Mouse (Mus musculus): ENCODE data around the gene Lrtm1.

Lrtm1 gene

GRCm38 (mm10) chr14:29031858-29032395 lies 13.9 kb downstream of the Lrtm1 start:
- no peak for DNase-seq (ENCODE audit: low spot score)

GRCm38 (mm10) chr14:29038246-29038645 lies 20.2 kb downstream of the Lrtm1 start:
- no peak for DNase-seq (ENCODE audit: low spot score)

GRCm38 (mm10) chr14:29040606-29041364 lies 22.8 kb downstream of the Lrtm1 start:
- peak; percentile 9 for DNase-seq (ENCODE audit: low spot score)

DNA sequence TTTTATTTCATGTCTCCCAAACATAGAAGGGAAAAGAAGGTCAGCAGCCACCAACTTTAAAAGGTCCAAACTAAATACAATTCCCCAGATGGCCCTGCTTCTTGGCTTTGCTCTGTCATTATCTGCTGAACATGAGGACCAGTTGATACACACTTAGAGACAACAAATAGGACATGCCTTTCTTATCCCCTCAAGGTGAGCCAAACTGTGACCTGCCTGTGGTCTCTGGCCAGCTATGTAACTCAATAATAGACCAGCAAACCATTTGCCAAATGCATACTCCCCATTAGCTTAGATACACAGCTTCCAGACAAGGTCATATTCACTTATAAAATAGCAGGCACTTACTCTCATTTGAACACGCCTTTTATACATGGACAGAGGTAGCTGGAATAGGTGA lies 23.5 kb downstream of the Lrtm1 start:
- DNase-seq (ENCODE audit: low spot score), result no peak

- DNase-seq (ENCODE audit: low spot score), result no peak
Observed at GRCm38 (mm10) chr14:29042355-29042754, 24.3 kb downstream of the Lrtm1 start.

- peak; percentile 26 for DNase-seq (ENCODE audit: low spot score)
Observed at GRCm38 (mm10) chr14:29051951-29052835, 34.2 kb downstream of the Lrtm1 start.

GRCm38 (mm10) chr14:29060679-29061078 lies 42.7 kb downstream of the Lrtm1 start:
- no peak for DNase-seq (ENCODE audit: low spot score)

DNA sequence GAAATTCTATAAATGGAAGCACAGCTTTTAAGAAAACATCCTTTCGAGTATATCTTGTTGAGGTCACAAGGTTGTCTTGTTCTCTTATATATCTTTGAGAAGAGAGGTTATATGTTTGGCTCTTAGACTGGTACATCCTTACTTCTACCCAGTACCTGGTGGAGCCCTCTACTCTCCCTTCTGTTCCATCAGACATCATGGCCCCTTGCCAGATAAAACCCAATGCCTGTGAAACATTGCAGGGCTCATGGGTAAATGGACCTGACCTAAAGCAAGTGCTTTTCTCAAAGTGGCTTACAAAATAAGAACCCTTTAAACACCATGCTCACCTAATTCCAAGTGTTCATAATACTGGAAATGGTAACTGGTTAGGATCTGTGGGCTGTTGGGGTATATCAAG lies 43.5 kb downstream of the Lrtm1 start:
- no peak for DNase-seq (ENCODE audit: low spot score)

GRCm38 (mm10) chr14:29062676-29063075 lies 44.7 kb downstream of the Lrtm1 start:
- no peak for DNase-seq (ENCODE audit: low spot score)

- DNase-seq (ENCODE audit: low spot score), result peak; percentile 14
Observed at GRCm38 (mm10) chr14:29073747-29074146, 55.7 kb downstream of the Lrtm1 start.

DNA sequence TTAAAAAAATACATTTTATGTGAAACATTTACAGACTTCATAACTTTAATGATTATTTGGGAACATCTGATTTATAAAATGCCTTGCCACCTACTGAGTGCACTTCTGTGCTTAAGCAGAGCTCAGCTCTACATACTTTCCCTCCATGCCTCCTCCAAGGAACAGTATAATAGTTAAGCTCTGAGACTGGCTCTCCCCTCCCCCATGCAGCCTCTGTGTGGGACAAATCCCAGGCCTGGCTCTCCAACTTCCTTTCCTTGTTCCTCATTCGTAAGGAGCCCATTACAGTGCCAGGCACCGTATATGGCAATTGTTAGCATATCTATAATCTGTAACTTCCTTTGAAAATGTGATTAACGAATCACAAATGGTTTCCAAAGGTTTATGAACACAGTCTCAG lies 59.4 kb downstream of the Lrtm1 start:
- DNase-seq (ENCODE audit: low spot score), result no peak

DNA sequence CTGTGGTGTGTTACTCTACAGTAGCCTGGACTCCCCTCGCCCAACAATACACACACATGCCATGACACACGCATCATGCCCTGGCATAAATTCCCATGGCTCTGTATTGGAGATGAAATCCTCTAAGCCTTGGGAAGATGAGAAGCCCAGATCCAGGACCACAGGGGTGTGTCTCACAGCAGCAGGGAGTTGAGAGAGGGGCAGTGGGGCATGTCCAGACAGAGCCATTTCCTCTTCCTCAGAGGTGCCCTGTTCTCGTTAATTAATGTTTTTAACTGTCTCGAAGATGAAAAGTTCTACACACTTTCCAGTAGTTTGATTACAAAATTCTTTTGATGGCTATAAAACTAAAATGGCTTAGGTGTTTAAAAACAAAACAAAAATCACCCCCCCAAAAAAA lies 62.2 kb downstream of the Lrtm1 start:
- no peak for DNase-seq (ENCODE audit: low spot score)

DNA sequence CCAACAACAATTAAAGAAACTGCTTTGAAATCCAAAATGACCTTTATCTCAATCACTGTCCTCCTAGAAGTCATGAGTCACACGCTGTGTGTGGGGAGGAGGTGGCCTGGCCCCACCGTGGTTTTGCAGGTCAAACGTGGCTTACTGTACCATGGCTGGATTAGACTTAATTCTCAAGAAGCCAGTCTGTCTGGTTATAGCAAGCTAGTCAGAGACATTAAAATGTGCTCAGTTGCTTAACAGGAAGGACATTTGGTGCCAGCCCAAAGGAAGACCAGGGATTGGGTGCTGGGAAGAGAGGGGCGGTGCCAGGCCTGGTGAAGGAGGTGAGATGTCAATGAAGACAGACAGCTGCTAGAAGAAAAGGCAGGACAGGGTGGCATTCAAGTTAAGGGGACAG lies 62.6 kb downstream of the Lrtm1 start:
- no peak for DNase-seq (ENCODE audit: low spot score)

DNA sequence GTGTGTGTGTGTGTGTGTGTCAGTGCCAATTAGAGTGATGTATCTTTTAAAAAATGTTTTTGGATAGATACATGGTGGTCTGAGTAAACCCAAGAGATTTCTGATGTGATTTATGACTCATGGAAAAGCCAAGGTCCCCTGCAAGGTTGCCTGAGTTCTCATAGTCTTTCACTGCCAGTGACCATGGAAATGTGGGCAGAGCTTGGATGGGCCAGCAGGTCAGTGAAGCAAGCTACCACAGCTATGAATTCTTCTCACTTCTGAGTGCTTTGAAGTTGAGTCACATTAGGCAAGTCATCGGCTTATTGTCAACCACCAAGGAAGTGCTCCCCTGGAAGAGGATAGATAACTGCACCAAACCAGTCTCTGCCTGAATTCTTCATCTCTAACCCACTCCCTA lies 64.2 kb downstream of the Lrtm1 start:
- no peak for DNase-seq (ENCODE audit: low spot score)

All from MN1 (cell line).